Mouse (Mus musculus) hindbrain, postnatal 0 days (tissue): ENCODE results near the gene Pcgf2. TPM values are rescaled to one million over a fixed set of nuclear protein-coding genes. Genes with fewer than 3 reads are reported as not detected.

Experiments
- ATAC-seq: fragments of 200-750 bp; cut with Nextera tagmentation; 2 replicates; pipeline ENCODE4 v1.8.0; 2017; ENCODE audit warnings: mild to moderate bottlenecking, moderate TSS enrichment, moderate library complexity
- DNase-seq: peaks from one replicate; pipeline ENCODE4 v3.0.0-alpha.2; 2015; ENCODE audit warnings: low spot score
- H3K27ac ChIP-seq: fragments of 300-500 bp; sonication (generic); 2 replicates; pipeline ENCODE4 v1.5.1; 2014; ENCODE audit warnings: mild to moderate bottlenecking
- H3K27me3 ChIP-seq: fragments of 300-500 bp; sonication (generic); 2 replicates; pipeline ENCODE4 v1.6.1; 2014; ENCODE audit warnings: low read length, mixed read lengths; ENCODE audit not compliant: insufficient read depth
- H3K36me3 ChIP-seq: fragments of 300-500 bp; sonication (generic); 2 replicates; pipeline ENCODE4 v1.6.1; 2014; ENCODE audit warnings: low read length, mixed read lengths; ENCODE audit not compliant: insufficient read depth
- H3K4me1 ChIP-seq: fragments of 300-500 bp; sonication (generic); 2 replicates; pipeline ENCODE4 v1.6.1; 2014; ENCODE audit warnings: antibody characterized with exemption, low read length, mixed read lengths; ENCODE audit not compliant: insufficient read depth
- H3K4me2 ChIP-seq: fragments of 300-500 bp; sonication (generic); 2 replicates; pipeline ENCODE4 v1.6.1; 2014; ENCODE audit warnings: low read depth, mild to moderate bottlenecking, low read length, moderate library complexity, mixed read lengths
- H3K4me3 ChIP-seq: fragments of 300-500 bp; sonication (generic); 2 replicates; pipeline ENCODE4 v1.5.1; 2014; ENCODE audit warnings: low read length
- H3K9ac ChIP-seq: fragments of 300-500 bp; sonication (generic); replicated peaks from 2 replicates; pipeline ENCODE4 v1.6.1; 2014; ENCODE audit warnings: mild to moderate bottlenecking, low read length, moderate library complexity, mixed read lengths
- H3K9me3 ChIP-seq: fragments of 300-500 bp; sonication (generic); 2 replicates; pipeline ENCODE4 v1.6.1; 2016; ENCODE audit warnings: low read length, mixed read lengths
- CTCF ChIP-seq: IDR thresholded peaks from 2 replicates; pipeline ENCODE4 v1.5.1; 2016; ENCODE audit warnings: antibody characterized with exemption, control low read depth, low read depth
- WGBS: fragments of 180-500 bp; shearing (Covaris S2); extraction: QIAGEN DNeasy Blood & Tissue Kit; methylation state at CpG from one replicate; pipeline ENCODE4 v1.1.7; 2014; 5-methylcytosine and 5-hydroxymethylcytosine counted together
- polyA plus RNA-seq: library from polyadenylated mRNA; unstranded; fragments of >200 nt; fragmentation: Nextera tagmentation; extraction: Ambion mirVana; gene quantifications from 2 replicates; pipeline ENCODE4 v1.2.1, GENCODE M21; 2015
- total RNA-seq: library from RNA; depleted of rRNA; stranded (reverse); fragments of >200 nt; gene quantifications from 2 replicates; pipeline ENCODE4 v1.2.3, GENCODE M21; 2014

Pcgf2 gene
- total and polyA plus RNA-seq, 2 experiments from 2014 or later, result 13.3 to 18.0 TPM

GRCm38 (mm10) chr11:97677842-97678241 lies 22.5 kb downstream of the Pcgf2 start:
- Histone ChIP-seq H3K9ac (no peak overlapping the region), H3K9me3 (no peaks in the 10 kb centered on the region), H3K4me3 (no peak overlapping the region), H3K36me3 (peaks cover 42% of the 10 kb centered on the region), H3K4me2 (no peak overlapping the region), H3K27me3 (no peaks in the 10 kb centered on the region), H3K4me1 (no peaks in the 10 kb centered on the region), H3K27ac (no peak overlapping the region)
- WGBS, result 50% methylated on average over 8 of the region's 8 CpGs
- DNase-seq, result peak; percentile 27
- peak; percentile 53 for TF ChIP-seq CTCF
- ATAC-seq, result peak; percentile 3; the same call in 1 of the 2 replicates

GRCm38 (mm10) chr11:97677381-97677780 lies 22.9 kb downstream of the Pcgf2 start:
- Histone ChIP-seq H3K4me1 (no peaks in the 10 kb centered on the region), H3K27me3 (no peaks in the 10 kb centered on the region), H3K9me3 (no peaks in the 10 kb centered on the region), H3K27ac (no peak overlapping the region), H3K9ac (no peak overlapping the region), H3K4me3 (no peak overlapping the region), H3K4me2 (no peak overlapping the region), H3K36me3 (peaks cover 46% of the 10 kb centered on the region)
- DNase-seq (peak; percentile 24), ATAC-seq (no peak)
- WGBS, result 29% methylated on average over 15 of the region's 15 CpGs
- TF ChIP-seq CTCF, result no peak

- no peak for TF ChIP-seq CTCF
- Histone ChIP-seq H3K36me3 (peaks cover 48% of the 10 kb centered on the region), H3K4me1 (no peaks in the 10 kb centered on the region), H3K9ac (no peak overlapping the region), H3K27ac (no peak overlapping the region), H3K9me3 (no peaks in the 10 kb centered on the region), H3K27me3 (no peaks in the 10 kb centered on the region), H3K4me2 (no peak overlapping the region), H3K4me3 (no peak overlapping the region)
- 86% methylated on average over 15 of the region's 15 CpGs for WGBS
- DNase-seq (no peak), ATAC-seq (no peak)
Measured at GRCm38 (mm10) chr11:97676050-97676754, 24.1 kb downstream of the Pcgf2 start.

DNA sequence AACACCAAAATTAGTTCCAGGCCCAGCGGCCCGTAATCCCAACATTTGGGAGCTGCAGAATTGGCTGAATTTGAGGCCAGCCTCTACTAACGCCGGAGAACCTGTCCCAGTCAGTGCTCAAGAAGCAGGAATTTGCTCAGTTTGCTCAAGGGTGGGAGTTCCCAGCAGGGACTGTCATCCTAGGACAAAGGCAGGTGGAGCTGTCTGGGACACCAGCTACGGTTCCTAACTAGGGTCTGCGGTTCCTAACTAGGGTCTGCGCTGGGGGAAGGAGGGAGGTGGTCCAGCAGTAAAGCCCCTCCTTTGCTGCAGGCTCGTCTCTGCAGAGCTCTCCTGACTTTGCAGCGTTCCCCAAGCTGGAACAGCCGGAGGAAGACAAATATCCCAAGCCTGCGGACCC lies 27.1 kb downstream of the Pcgf2 start:
- H3K9ac ChIP-seq, result no peak overlapping the region
- no peaks in the 10 kb centered on the region for H3K4me1 ChIP-seq
- H3K27me3 ChIP-seq, result no peaks in the 10 kb centered on the region
- H3K4me3 ChIP-seq, result no peak overlapping the region
- TF ChIP-seq CTCF, result no peak
- no peaks in the 10 kb centered on the region for H3K9me3 ChIP-seq
- no peak overlapping the region for H3K27ac ChIP-seq
- H3K36me3 ChIP-seq, result peaks cover 62% of the 10 kb centered on the region
- ATAC-seq (no peak), DNase-seq (no peak)
- 80% methylated on average over 11 of the region's 11 CpGs for WGBS
- no peak overlapping the region for H3K4me2 ChIP-seq

DNA sequence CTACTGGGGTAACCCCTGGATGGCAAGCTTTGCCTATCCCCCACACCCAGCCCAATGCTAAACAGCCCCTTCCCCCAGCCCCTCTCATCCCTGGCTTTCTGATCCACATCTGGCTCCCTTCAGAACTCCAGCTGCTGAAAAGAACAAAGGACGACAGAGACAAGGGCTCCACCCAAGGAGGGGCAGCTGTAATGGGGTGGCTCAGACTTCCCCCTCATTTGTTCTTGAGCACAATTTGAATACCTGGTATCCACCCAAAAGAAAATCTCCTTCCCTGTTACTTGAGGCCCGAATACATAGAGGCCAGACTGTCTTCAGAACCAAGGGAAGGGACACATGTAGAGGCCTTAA lies 29.1 kb downstream of the Pcgf2 start:
- Histone ChIP-seq H3K9ac (no peak overlapping the region), H3K36me3 (peaks cover 64% of the 10 kb centered on the region), H3K4me2 (no peak overlapping the region), H3K4me3 (no peak overlapping the region), H3K9me3 (no peaks in the 10 kb centered on the region), H3K27me3 (no peaks in the 10 kb centered on the region), H3K27ac (no peak overlapping the region), H3K4me1 (no peaks in the 10 kb centered on the region)
- TF ChIP-seq CTCF, result no peak
- no peak for ATAC-seq
- 46% methylated on average over 2 of the region's 2 CpGs for WGBS
- no peak for DNase-seq

DNA sequence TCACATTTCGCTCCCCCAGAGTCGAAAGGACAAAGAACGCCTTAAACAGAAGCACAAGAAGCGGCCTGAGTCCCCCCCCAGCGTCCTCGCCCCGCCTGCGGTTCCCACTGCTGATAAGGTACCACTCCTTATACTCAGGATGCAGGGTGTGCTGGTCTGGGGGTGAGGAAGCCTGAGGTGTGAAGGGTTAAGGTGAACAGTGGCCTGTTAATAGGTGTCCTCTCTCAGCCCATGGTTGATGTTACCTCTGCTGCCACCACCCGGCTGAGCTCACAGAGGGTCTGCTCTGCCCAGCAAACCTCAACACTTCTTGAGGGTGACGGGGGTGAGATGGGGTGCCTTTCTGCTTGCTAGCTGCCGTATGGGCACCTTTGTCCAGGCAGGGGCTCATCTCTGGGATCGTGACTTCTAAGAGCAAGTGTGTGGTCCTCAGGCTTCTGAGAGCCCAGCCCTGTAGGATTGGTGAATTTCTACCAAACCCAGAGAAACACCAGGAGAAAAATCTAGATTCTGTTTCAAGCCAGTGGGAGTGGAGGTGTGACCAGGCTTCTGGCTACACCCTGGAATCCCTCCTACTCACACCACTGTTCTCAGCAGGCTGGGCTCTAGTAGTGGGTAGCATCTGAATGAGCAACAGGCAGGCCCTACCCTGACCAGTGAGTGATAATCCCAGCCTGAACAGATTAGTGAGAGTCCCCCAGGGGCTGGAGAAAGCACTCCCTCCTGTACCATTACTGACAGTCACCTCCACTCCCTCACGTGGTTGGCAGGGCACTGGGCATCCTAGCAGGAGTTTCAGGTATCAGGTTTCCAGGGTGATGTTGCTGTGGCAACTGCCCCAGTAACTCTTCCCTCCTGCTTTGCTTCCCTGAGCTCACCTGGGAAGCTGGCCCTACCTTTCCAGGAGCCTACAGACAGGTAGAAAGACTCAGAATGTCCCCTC lies 29.8 kb downstream of the Pcgf2 start:
- Histone ChIP-seq H3K27ac (no peak overlapping the region), H3K27me3 (no peaks in the 10 kb centered on the region), H3K9me3 (no peaks in the 10 kb centered on the region), H3K36me3 (peaks cover 62% of the 10 kb centered on the region), H3K4me1 (no peaks in the 10 kb centered on the region), H3K4me2 (no peak overlapping the region), H3K9ac (no peak overlapping the region), H3K4me3 (no peak overlapping the region)
- DNase-seq (no peak), ATAC-seq (no peak)
- WGBS, result 72% methylated on average over 13 of the region's 13 CpGs
- peak; percentile 27; the same call in 1 of the 2 replicates for TF ChIP-seq CTCF

GRCm38 (mm10) chr11:97669829-97670228 lies 30.5 kb downstream of the Pcgf2 start:
- Histone ChIP-seq H3K4me1 (peaks cover 2% of the 10 kb centered on the region; the same call in 1 of the 2 replicates), H3K9ac (no peak overlapping the region), H3K27ac (no peak overlapping the region), H3K4me2 (no peak overlapping the region), H3K36me3 (peaks cover 59% of the 10 kb centered on the region), H3K27me3 (no peaks in the 10 kb centered on the region), H3K4me3 (no peak overlapping the region), H3K9me3 (no peaks in the 10 kb centered on the region)
- 24% methylated on average over 6 of the region's 6 CpGs for WGBS
- TF ChIP-seq CTCF, result no peak
- peak; percentile 28 for ATAC-seq
- peak; percentile 42 for DNase-seq
